Mouse (Mus musculus): ENCODE measurements at regions not wholly inside any gene's neighbourhood (a gene's known extent, or its start where the extent isn't known, plus 50 kb on each side); places are given as distances from the start of the nearest gene placed in this dataset.

- TF ChIP-seq CTCF (IDR thresholded peaks at IDR 0.05; ENCODE audit: low read depth) (no peak), EP300 (IDR thresholded peaks at IDR 0.05; ENCODE audit: low read depth) (no peak)
Observed at GRCm38 (mm10) chr2:128386846-128387621, 204.0 kb upstream of the Spdye4c start.
